Mouse (Mus musculus) heart, adult 11 months (tissue): ENCODE results near the gene Olfr1451.
"Not testable (repeated sequence)": the region's sequence is repeated elsewhere in the genome, so short reads cannot be mapped to it uniquely, and the experiment has no call there.

Source experiments
- DNase-seq: peaks from one replicate; pipeline ENCODE4 v3.0.0; 2022

Olfr1451 gene

GRCm38 (mm10) chr19:12994714-12995113, at the start of gene Olfr1451:
Olfr1451 (plus strand) TSS chr19:12995014.
- peak; percentile 1 for DNase-seq

GRCm38 (mm10) chr19:12949958-12950357, 44.9 kb upstream of the Olfr1451 start, which contains the start of gene Olfr1450:
Olfr1450 (plus strand) TSS chr19:12950258.
- no peak for DNase-seq

- DNase-seq: not testable (repeated sequence)
These were observed 24.7 kb upstream of the Olfr1451 start for GRCm38 (mm10) chr19:12970082-12970481.

- DNase-seq: peak; percentile 55
These were observed 2.5 kb upstream of the Olfr1451 start for GRCm38 (mm10) chr19:12992316-12992715.

- no peak for DNase-seq
These were observed 33.4 kb downstream of the Olfr1451 start, which contains the start of gene Olfr1453 for GRCm38 (mm10) chr19:13028227-13028626. Olfr1453 (minus strand) TSS chr19:13028327.
